ENCODE assay signal across 16 mouse cellular contexts in the genomic region with DNA sequence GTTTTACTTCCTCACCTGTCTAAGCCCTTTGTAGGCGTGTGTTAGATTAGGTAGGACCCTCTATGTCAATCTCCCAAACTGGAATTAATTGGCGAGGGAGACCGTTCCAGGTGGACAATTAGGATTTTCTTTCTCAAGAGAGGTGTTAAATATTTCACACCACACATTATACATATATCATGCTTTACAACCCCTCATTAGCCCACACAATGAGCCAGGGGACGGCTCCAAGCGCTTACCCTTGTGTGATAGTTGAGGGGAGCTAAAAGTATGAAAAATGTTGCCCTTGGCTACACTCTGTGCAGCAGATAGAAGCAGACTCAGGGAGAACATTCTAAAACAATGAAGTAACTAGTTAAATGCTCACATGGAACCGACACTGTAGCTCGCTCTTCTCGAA.
"Had no signal": no experiment of that assay in that cellular context is flagged by ENCODE, and none has a peak within 500 bp of the region (broad histone marks: within the 10 kb centered on the region; RNA-seq: fewer than 3 reads in every experiment).

No protein-coding gene starts in this region.

- H3K4me1 ChIP-seq: lung, embryonic 15.5 days; megakaryocyte, embryonic 14.5 days; midbrain, embryonic 13.5 days; midbrain, embryonic 15.5 days; neural tube, embryonic 12.5 days; stomach, embryonic 15.5 days had no signal

- H3K9ac ChIP-seq: liver, postnatal 0 days; lung, embryonic 15.5 days; midbrain, embryonic 13.5 days; midbrain, embryonic 15.5 days; neural tube, embryonic 12.5 days; stomach, embryonic 15.5 days had no signal

- H3K27me3 ChIP-seq: lung, embryonic 15.5 days; megakaryocyte, embryonic 14.5 days; midbrain, embryonic 13.5 days; midbrain, embryonic 15.5 days; neural tube, embryonic 12.5 days had no signal

- H3K27ac ChIP-seq: lung, embryonic 15.5 days; macrophage; midbrain, embryonic 13.5 days; midbrain, embryonic 15.5 days; neural tube, embryonic 12.5 days; stomach, embryonic 15.5 days; stomach, postnatal 0 days had no signal

- ATAC-seq: liver, postnatal 0 days; lung, postnatal 0 days; midbrain, embryonic 13.5 days; midbrain, embryonic 15.5 days had no signal

- H3K36me3 ChIP-seq: lung, embryonic 15.5 days; midbrain, embryonic 13.5 days; midbrain, embryonic 15.5 days; neural tube, embryonic 12.5 days; stomach, embryonic 15.5 days had no signal

- DNase-seq: liver, postnatal 0 days; lung, adult 2 months; lung, postnatal 14 days; lung, postnatal 36 days; right cerebral cortex, postnatal 14 days; thymus, adult 2 months; thymus, postnatal 36 days had no signal

- H3K4me2 ChIP-seq: lung, embryonic 15.5 days; midbrain, embryonic 13.5 days; midbrain, embryonic 15.5 days; neural tube, embryonic 12.5 days; stomach, embryonic 15.5 days had no signal

- H3K9me3 ChIP-seq: lung, embryonic 15.5 days; megakaryocyte, embryonic 14.5 days; midbrain, embryonic 13.5 days; midbrain, embryonic 15.5 days; neural tube, embryonic 12.5 days; stomach, embryonic 15.5 days had no signal

- H3K4me3 ChIP-seq: lung, embryonic 15.5 days; megakaryocyte, embryonic 14.5 days; midbrain, embryonic 13.5 days; midbrain, embryonic 15.5 days; neural tube, embryonic 12.5 days; stomach, embryonic 15.5 days had no signal
